Mouse (Mus musculus): Measurements from ENCODE around the gene Olfr459. TPM values are rescaled to one million over a fixed set of nuclear protein-coding genes. Genes with fewer than 3 reads are reported as not detected.

Olfr459 gene
- polyA plus RNA-seq (2015; fragmentation: Nextera tagmentation; extraction: Ambion mirVana): not detected in 2 replicates

- H3K9me3 ChIP-seq (replicated peaks; ENCODE audit: control insufficient read depth, low read length): no peaks in the 10 kb centered on the region
- no peak within 1 kb of the TSS for H3K9ac ChIP-seq (ENCODE audit: low read length)
- 74% methylated on average over 7 of the region's 7 CpGs for WGBS
Observed at GRCm38 (mm10) chr6:41775077-41775476, at the start of gene Olfr459. TSS of gene Olfr459 (minus strand) at chr6:41775177.

DNA sequence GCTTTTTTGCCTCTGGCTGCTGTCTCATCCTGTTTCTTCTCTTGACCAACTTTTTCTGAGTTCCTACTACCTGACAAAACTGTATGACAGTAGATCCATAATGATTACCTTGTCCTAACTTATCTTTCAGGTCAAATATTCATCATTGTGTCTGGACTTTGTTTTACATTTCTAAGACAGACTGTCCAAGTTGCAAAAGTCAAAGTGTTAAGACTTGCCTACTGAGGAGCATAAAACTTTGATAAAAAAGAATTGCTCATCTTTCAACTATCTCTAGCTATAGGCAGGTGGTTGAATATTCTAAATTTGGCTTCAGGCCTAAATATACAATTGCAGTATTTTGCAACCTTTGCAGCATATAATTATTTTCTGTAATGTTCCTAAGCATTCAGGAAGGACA, 49.1 kb upstream of the Olfr459 start:
- Histone ChIP-seq H3K9ac (ENCODE audit: low read length) (no peak overlapping the region), H3K4me2 (ENCODE audit: low read depth, low read length) (no peak overlapping the region), H3K27ac (ENCODE audit: low read length) (no peak overlapping the region), H3K36me3 (ENCODE audit: control insufficient read depth, insufficient read depth) (no peaks in the 10 kb centered on the region), H3K9me3 (replicated peaks; ENCODE audit: control insufficient read depth, low read length) (no peaks in the 10 kb centered on the region), H3K4me3 (ENCODE audit: low read length) (no peak overlapping the region), H3K4me1 (ENCODE audit: control insufficient read depth, insufficient read depth, low read length) (no peaks in the 10 kb centered on the region), H3K27me3 (ENCODE audit: control insufficient read depth, insufficient read depth, low read length) (no peaks in the 10 kb centered on the region)
- ATAC-seq (replicated peaks; ENCODE audit: extremely low read depth, insufficient read depth, low FRiP score): no peak

More at GRCm38 (mm10) chr6:41775077-41775476, at the start of gene Olfr459:
- H3K36me3 ChIP-seq (ENCODE audit: control insufficient read depth, insufficient read depth): no peaks in the 10 kb centered on the region
- no peak within 1 kb of the TSS for H3K4me2 ChIP-seq (ENCODE audit: low read depth, low read length)
- H3K4me1 ChIP-seq (ENCODE audit: control insufficient read depth, insufficient read depth, low read length): no peaks in the 10 kb centered on the region
- no peak for ATAC-seq (replicated peaks; ENCODE audit: extremely low read depth, insufficient read depth, low FRiP score)
- H3K4me3 ChIP-seq (ENCODE audit: low read length): no peak within 1 kb of the TSS
- H3K27ac ChIP-seq (ENCODE audit: low read length): no peak within 1 kb of the TSS
- no peaks in the 10 kb centered on the region for H3K27me3 ChIP-seq (ENCODE audit: control insufficient read depth, insufficient read depth, low read length)

- no peaks in the 10 kb centered on the region for H3K27me3 ChIP-seq (ENCODE audit: control insufficient read depth, insufficient read depth, low read length)
- WGBS: 72% methylated on average over 2 of the region's 2 CpGs
- no peaks in the 10 kb centered on the region for H3K36me3 ChIP-seq (ENCODE audit: control insufficient read depth, insufficient read depth)
- no peak overlapping the region for H3K9ac ChIP-seq (ENCODE audit: low read length)
- no peaks in the 10 kb centered on the region for H3K9me3 ChIP-seq (replicated peaks; ENCODE audit: control insufficient read depth, low read length)
- no peak overlapping the region for H3K4me3 ChIP-seq (ENCODE audit: low read length)
- no peaks in the 10 kb centered on the region for H3K4me1 ChIP-seq (ENCODE audit: control insufficient read depth, insufficient read depth, low read length)
- no peak overlapping the region for H3K27ac ChIP-seq (ENCODE audit: low read length)
- no peak for ATAC-seq (replicated peaks; ENCODE audit: extremely low read depth, insufficient read depth, low FRiP score)
- H3K4me2 ChIP-seq (ENCODE audit: low read depth, low read length): no peak overlapping the region
Observed at GRCm38 (mm10) chr6:41786700-41787099, 11.7 kb upstream of the Olfr459 start.

- ATAC-seq (replicated peaks; ENCODE audit: extremely low read depth, insufficient read depth, low FRiP score): no peak
- WGBS: 64% methylated on average over 6 of the region's 6 CpGs
- H3K36me3 ChIP-seq (ENCODE audit: control insufficient read depth, insufficient read depth): no peaks in the 10 kb centered on the region
- no peak overlapping the region for H3K4me2 ChIP-seq (ENCODE audit: low read depth, low read length)
- no peaks in the 10 kb centered on the region for H3K4me1 ChIP-seq (ENCODE audit: control insufficient read depth, insufficient read depth, low read length)
- no peak overlapping the region for H3K27ac ChIP-seq (ENCODE audit: low read length)
- no peak overlapping the region for H3K4me3 ChIP-seq (ENCODE audit: low read length)
- no peaks in the 10 kb centered on the region for H3K27me3 ChIP-seq (ENCODE audit: control insufficient read depth, insufficient read depth, low read length)
- H3K9me3 ChIP-seq (replicated peaks; ENCODE audit: control insufficient read depth, low read length): no peaks in the 10 kb centered on the region
- H3K9ac ChIP-seq (ENCODE audit: low read length): no peak overlapping the region
Observed at GRCm38 (mm10) chr6:41775721-41776120, 744 bp upstream of the Olfr459 start.

DNA sequence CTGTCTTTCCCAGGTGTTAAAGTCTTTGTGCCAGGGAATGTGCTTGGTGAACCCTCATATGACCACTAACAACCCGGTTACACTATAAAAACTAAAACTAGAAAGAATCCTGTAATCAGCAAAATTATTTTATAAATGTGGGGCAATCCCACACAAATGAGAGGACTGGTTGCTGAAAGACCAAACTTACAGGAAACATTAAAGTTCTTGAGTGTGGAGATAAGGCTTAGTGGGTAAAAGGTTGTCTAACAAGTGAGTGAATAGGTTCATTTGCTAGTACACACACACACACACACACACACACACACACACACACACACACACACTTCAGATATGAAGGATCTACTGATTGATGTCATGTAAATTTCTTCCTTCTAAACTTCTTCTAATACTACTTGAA, 5.1 kb downstream of the Olfr459 start:
- WGBS: 68% methylated on average over 1 of the region's 1 CpGs
- no peak overlapping the region for H3K4me3 ChIP-seq (ENCODE audit: low read length)
- ATAC-seq (replicated peaks; ENCODE audit: extremely low read depth, insufficient read depth, low FRiP score): no peak

GRCm38 (mm10) chr6:41764306-41764705, 10.7 kb downstream of the Olfr459 start:
- H3K4me2 ChIP-seq (ENCODE audit: low read depth, low read length): no peak overlapping the region
- no peak overlapping the region for H3K4me3 ChIP-seq (ENCODE audit: low read length)
- H3K27ac ChIP-seq (ENCODE audit: low read length): no peak overlapping the region
- no peaks in the 10 kb centered on the region for H3K9me3 ChIP-seq (replicated peaks; ENCODE audit: control insufficient read depth, low read length)
- no peaks in the 10 kb centered on the region for H3K4me1 ChIP-seq (ENCODE audit: control insufficient read depth, insufficient read depth, low read length)
- H3K27me3 ChIP-seq (ENCODE audit: control insufficient read depth, insufficient read depth, low read length): no peaks in the 10 kb centered on the region
- no peaks in the 10 kb centered on the region for H3K36me3 ChIP-seq (ENCODE audit: control insufficient read depth, insufficient read depth)
- no peak overlapping the region for H3K9ac ChIP-seq (ENCODE audit: low read length)
- ATAC-seq (replicated peaks; ENCODE audit: extremely low read depth, insufficient read depth, low FRiP score): no peak
- 69% methylated on average over 5 of the region's 5 CpGs for WGBS

More for the DNA sequence above, 5.1 kb downstream of the Olfr459 start:
- Histone ChIP-seq H3K36me3 (ENCODE audit: control insufficient read depth, insufficient read depth) (no peaks in the 10 kb centered on the region), H3K4me2 (ENCODE audit: low read depth, low read length) (no peak overlapping the region), H3K27ac (ENCODE audit: low read length) (no peak overlapping the region), H3K9me3 (replicated peaks; ENCODE audit: control insufficient read depth, low read length) (no peaks in the 10 kb centered on the region), H3K4me1 (ENCODE audit: control insufficient read depth, insufficient read depth, low read length) (no peaks in the 10 kb centered on the region), H3K9ac (ENCODE audit: low read length) (no peak overlapping the region), H3K27me3 (ENCODE audit: control insufficient read depth, insufficient read depth, low read length) (no peaks in the 10 kb centered on the region)

- Histone ChIP-seq H3K27me3 (ENCODE audit: control insufficient read depth, insufficient read depth, low read length) (no peaks in the 10 kb centered on the region), H3K9ac (ENCODE audit: low read length) (no peak overlapping the region), H3K9me3 (replicated peaks; ENCODE audit: control insufficient read depth, low read length) (no peaks in the 10 kb centered on the region), H3K4me3 (ENCODE audit: low read length) (no peak overlapping the region), H3K36me3 (ENCODE audit: control insufficient read depth, insufficient read depth) (no peaks in the 10 kb centered on the region), H3K4me1 (ENCODE audit: control insufficient read depth, insufficient read depth, low read length) (no peaks in the 10 kb centered on the region), H3K27ac (ENCODE audit: low read length) (no peak overlapping the region), H3K4me2 (ENCODE audit: low read depth, low read length) (no peak overlapping the region)
- no peak for ATAC-seq (replicated peaks; ENCODE audit: extremely low read depth, insufficient read depth, low FRiP score)
- 66% methylated on average over 1 of the region's 1 CpGs for whole genome bisulfite sequencing
Observed at GRCm38 (mm10) chr6:41762370-41762757, 12.6 kb downstream of the Olfr459 start.

DNA sequence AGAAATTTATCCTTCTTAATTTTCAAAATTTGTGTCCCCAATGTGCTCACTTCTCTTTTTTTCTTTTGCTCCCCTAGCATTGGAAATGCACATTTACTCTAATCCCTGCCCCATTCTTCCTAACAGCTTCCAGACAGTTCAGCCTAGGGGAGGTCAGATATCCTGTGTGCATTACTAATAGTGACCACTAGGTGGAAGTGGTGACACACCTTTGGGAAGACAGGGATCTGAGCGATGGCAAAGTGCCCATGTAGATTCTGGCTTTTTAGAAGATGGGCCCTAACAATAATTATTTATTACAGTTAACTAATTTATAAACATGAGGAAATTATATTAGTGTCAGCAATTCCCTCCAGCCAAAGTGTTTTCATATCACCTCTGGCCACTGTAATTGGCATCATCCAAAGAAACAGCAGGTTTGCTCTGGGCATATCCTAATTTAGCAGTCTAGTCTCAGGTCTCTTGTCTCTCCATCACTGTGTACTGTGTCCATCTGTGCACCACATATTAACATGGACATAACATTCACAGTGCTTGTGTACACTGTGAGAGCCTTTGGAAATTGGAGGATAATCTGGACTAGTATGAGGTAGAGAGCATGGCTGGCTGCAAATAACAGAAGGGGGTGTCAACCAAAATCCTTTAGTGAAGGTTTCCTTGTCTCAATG, 13.1 kb downstream of the Olfr459 start:
- Histone ChIP-seq H3K36me3 (ENCODE audit: control insufficient read depth, insufficient read depth) (no peaks in the 10 kb centered on the region), H3K4me2 (ENCODE audit: low read depth, low read length) (no peak overlapping the region), H3K27me3 (ENCODE audit: control insufficient read depth, insufficient read depth, low read length) (no peaks in the 10 kb centered on the region), H3K9ac (ENCODE audit: low read length) (no peak overlapping the region), H3K27ac (ENCODE audit: low read length) (no peak overlapping the region), H3K4me3 (ENCODE audit: low read length) (no peak overlapping the region), H3K4me1 (ENCODE audit: control insufficient read depth, insufficient read depth, low read length) (no peaks in the 10 kb centered on the region), H3K9me3 (replicated peaks; ENCODE audit: control insufficient read depth, low read length) (no peaks in the 10 kb centered on the region)
- 6% methylated on average over 1 of the region's 1 CpGs for WGBS
- peak; percentile 65; the same call in 1 of the 2 replicates for ATAC-seq (replicated peaks; ENCODE audit: extremely low read depth, insufficient read depth, low FRiP score)

DNA sequence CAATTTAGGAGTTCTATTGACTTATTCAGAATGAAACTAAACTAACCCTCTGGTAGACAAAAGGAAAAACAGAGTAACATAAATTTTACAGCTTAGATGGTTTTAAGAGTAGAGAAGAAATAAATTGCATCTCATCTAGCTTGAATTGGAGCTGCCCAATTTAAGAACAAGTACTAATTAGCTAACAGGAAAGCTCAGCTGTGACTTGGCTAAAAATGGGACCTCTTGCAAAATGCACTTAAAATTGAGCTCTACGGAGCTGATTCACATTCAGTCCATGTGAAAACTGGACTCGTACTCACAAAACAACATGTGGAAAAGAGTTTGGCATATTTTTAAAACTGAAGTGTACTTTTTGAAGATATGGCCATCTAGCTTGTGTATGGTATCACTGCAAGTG, 15.4 kb downstream of the Olfr459 start:
- Histone ChIP-seq H3K4me3 (ENCODE audit: low read length) (no peak overlapping the region), H3K9ac (ENCODE audit: low read length) (no peak overlapping the region), H3K27ac (ENCODE audit: low read length) (no peak overlapping the region), H3K9me3 (replicated peaks; ENCODE audit: control insufficient read depth, low read length) (no peaks in the 10 kb centered on the region), H3K27me3 (ENCODE audit: control insufficient read depth, insufficient read depth, low read length) (no peaks in the 10 kb centered on the region), H3K4me2 (ENCODE audit: low read depth, low read length) (no peak overlapping the region), H3K36me3 (ENCODE audit: control insufficient read depth, insufficient read depth) (no peaks in the 10 kb centered on the region), H3K4me1 (ENCODE audit: control insufficient read depth, insufficient read depth, low read length) (no peaks in the 10 kb centered on the region)
- no peak for ATAC-seq (replicated peaks; ENCODE audit: extremely low read depth, insufficient read depth, low FRiP score)
- 72% methylated on average over 2 of the region's 2 CpGs for WGBS
